Mouse (Mus musculus) lung, postnatal 10 days (tissue): ENCODE data around the gene 2810006K23Rik.
A peak's percentile ranks its signal among the peaks of the same experiment; 100 is the strongest.
"Not testable (repeated sequence)": the region's sequence is repeated elsewhere in the genome, so short reads cannot be mapped to it uniquely, and the experiment has no call there.

ENCODE experiments used
- DNase-seq: peaks from one replicate; pipeline ENCODE4 v3.0.0; 2021

Gene 2810006K23Rik

GRCm38 (mm10) chr5:124327510-124328364 lies at the start of gene 2810006K23Rik, which contains the start of gene Mphosph9:
TSS of gene 2810006K23Rik (plus strand) at chr5:124328089.
TSS of gene Mphosph9 (minus strand) at chr5:124327972.
- peak; percentile 99 for DNase-seq

- no peak for DNase-seq
Measured at GRCm38 (mm10) chr5:124282854-124283253, 45.0 kb upstream of the 2810006K23Rik start.

- peak; percentile 49 for DNase-seq
Measured at GRCm38 (mm10) chr5:124284330-124284729, 43.6 kb upstream of the 2810006K23Rik start.

GRCm38 (mm10) chr5:124287616-124288247 lies 40.2 kb upstream of the 2810006K23Rik start:
- DNase-seq = no peak

- DNase-seq = no peak
Measured at GRCm38 (mm10) chr5:124290216-124290615, 37.7 kb upstream of the 2810006K23Rik start.

GRCm38 (mm10) chr5:124293967-124294366 lies 33.9 kb upstream of the 2810006K23Rik start:
- no peak for DNase-seq

GRCm38 (mm10) chr5:124296475-124296874 lies 31.4 kb upstream of the 2810006K23Rik start:
- no peak for DNase-seq

- peak; percentile 30 for DNase-seq
Measured at GRCm38 (mm10) chr5:124299307-124299706, 28.6 kb upstream of the 2810006K23Rik start.

- DNase-seq = no peak
Measured at GRCm38 (mm10) chr5:124300132-124300531, 27.8 kb upstream of the 2810006K23Rik start.

GRCm38 (mm10) chr5:124302853-124303252 lies 25.0 kb upstream of the 2810006K23Rik start:
- not testable (repeated sequence) for DNase-seq

GRCm38 (mm10) chr5:124309155-124309554 lies 18.7 kb upstream of the 2810006K23Rik start:
- DNase-seq = no peak

- DNase-seq = no peak
Measured at GRCm38 (mm10) chr5:124310091-124310490, 17.8 kb upstream of the 2810006K23Rik start.

- no peak for DNase-seq
Measured at GRCm38 (mm10) chr5:124315498-124315897, 12.4 kb upstream of the 2810006K23Rik start.

- DNase-seq = no peak
Measured at GRCm38 (mm10) chr5:124315941-124316340, 11.9 kb upstream of the 2810006K23Rik start.

- no peak for DNase-seq
Measured at GRCm38 (mm10) chr5:124317648-124318047, 10.2 kb upstream of the 2810006K23Rik start.

GRCm38 (mm10) chr5:124326829-124327228 lies 1.1 kb upstream of the 2810006K23Rik start:
- DNase-seq = no peak

GRCm38 (mm10) chr5:124330086-124330485 lies 2.2 kb downstream of the 2810006K23Rik start:
- no peak for DNase-seq

GRCm38 (mm10) chr5:124334392-124334791 lies 6.5 kb downstream of the 2810006K23Rik start:
- DNase-seq = peak; percentile 89

- DNase-seq = no peak
Measured at GRCm38 (mm10) chr5:124337103-124337502, 9.2 kb downstream of the 2810006K23Rik start.

- peak; percentile 81 for DNase-seq
Measured at GRCm38 (mm10) chr5:124337909-124338308, 10.0 kb downstream of the 2810006K23Rik start.

- no peak for DNase-seq
Measured at GRCm38 (mm10) chr5:124338791-124339190, 10.9 kb downstream of the 2810006K23Rik start.

- peak; percentile 61 for DNase-seq
Measured at GRCm38 (mm10) chr5:124341753-124342339, 14.0 kb downstream of the 2810006K23Rik start.

- no peak for DNase-seq
Measured at GRCm38 (mm10) chr5:124342897-124343296, 15.0 kb downstream of the 2810006K23Rik start.
